Mouse (Mus musculus): ENCODE results near the gene Plcb4. TPM values are rescaled to one million over a fixed set of nuclear protein-coding genes. Genes with fewer than 3 reads are reported as not detected.

Gene Plcb4
- total and polyA plus RNA-seq, 3 experiments, result not detected

- Histone ChIP-seq H3K9ac (ENCODE audit: insufficient read depth, low read depth) (no peak overlapping the region), H3K27ac (ENCODE audit: insufficient read depth, low read depth) (no peak overlapping the region), H3K9me3 (replicated peaks; ENCODE audit: low read length) (peaks cover 56% of the 10 kb centered on the region), H3K27me3 (replicated peaks) (no peaks in the 10 kb centered on the region), H3K4me1 (ENCODE audit: control insufficient read depth in 1 of 2, insufficient read depth in 2 of 2) (no peaks in the 10 kb centered on the region), H3K4me3 (replicated peaks in 1 of 3; ENCODE audit: low read depth in 2 of 3, low read length in 2 of 3, poor library complexity in 1 of 3) (no peak overlapping the region), H3K4me2 (ENCODE audit: insufficient read depth, low read depth, poor library complexity, severe bottlenecking) (no peak overlapping the region), H3K79me2 (replicated peaks; ENCODE audit: control insufficient read depth, extremely low read depth, insufficient read depth, poor library complexity, severe bottlenecking) (no peaks in the 10 kb centered on the region), H3K36me3 (replicated peaks in 1 of 2; ENCODE audit: control insufficient read depth in 1 of 2, insufficient read depth in 1 of 2, low read length in 1 of 2) (no peaks in the 10 kb centered on the region)
- TF ChIP-seq CHD2 (IDR thresholded peaks at IDR 0.05; ENCODE audit: low read length) (no peak), ETS1 (conservative IDR thresholded peaks at IDR 0.05; ENCODE audit: low read depth, low read length) (no peak), JUND (conservative IDR thresholded peaks at IDR 0.05; ENCODE audit: low read depth, low read length) (no peak), GABPA (IDR thresholded peaks at IDR 0.05; ENCODE audit: insufficient replicate concordance, low read depth, low read length) (no peak), JUN (IDR thresholded peaks at IDR 0.05; ENCODE audit: insufficient read depth, low read depth, low read length) (no peak), BHLHE40 (IDR thresholded peaks at IDR 0.05; ENCODE audit: low read depth, low read length) (no peak), SIN3A (IDR thresholded peaks at IDR 0.05; ENCODE audit: low read length) (no peak), POLR2A (IDR thresholded peaks at IDR 0.05; ENCODE audit: low read depth, low read length) (no peak), USF1 (IDR thresholded peaks at IDR 0.05; ENCODE audit: low read depth, low read length) (no peak), ZKSCAN1 (IDR thresholded peaks at IDR 0.05; ENCODE audit: borderline replicate concordance, low read depth, low read length) (no peak)
- dilution Hi-C loops (cut with MboI; ENCODE audit: extremely low pct_ligation_motif_present, extremely low pct_unique_long_range_greater_than_20kb, low sequenced_read_pairs), result no loop called here
- in situ Hi-C loops (cut with MboI; ENCODE audit: low pct_ligation_motif_present, low pct_unique_long_range_greater_than_20kb, low sequenced_read_pairs), result no loop called here
- DNase-seq (ENCODE audit: extremely low read depth), result no peak
Measured at GRCm38 (mm10) chr2:135838651-135839286, 180.0 kb downstream of the Plcb4 start.

GRCm38 (mm10) chr2:135843721-135844120 lies 184.9 kb downstream of the Plcb4 start:
- Histone ChIP-seq H3K4me3 (replicated peaks in 1 of 3; ENCODE audit: low read depth in 2 of 3, low read length in 2 of 3, poor library complexity in 1 of 3) (no peak overlapping the region), H3K27me3 (replicated peaks) (no peaks in the 10 kb centered on the region), H3K9me3 (replicated peaks; ENCODE audit: low read length) (peaks cover 69% of the 10 kb centered on the region), H3K79me2 (replicated peaks; ENCODE audit: control insufficient read depth, extremely low read depth, insufficient read depth, poor library complexity, severe bottlenecking) (no peaks in the 10 kb centered on the region), H3K4me1 (ENCODE audit: control insufficient read depth in 1 of 2, insufficient read depth in 2 of 2) (no peaks in the 10 kb centered on the region), H3K4me2 (ENCODE audit: insufficient read depth, low read depth, poor library complexity, severe bottlenecking) (no peak overlapping the region), H3K36me3 (replicated peaks in 1 of 2; ENCODE audit: control insufficient read depth in 1 of 2, insufficient read depth in 1 of 2, low read length in 1 of 2) (no peaks in the 10 kb centered on the region), H3K27ac (ENCODE audit: insufficient read depth, low read depth) (no peak overlapping the region), H3K9ac (ENCODE audit: insufficient read depth, low read depth) (no peak overlapping the region)
- in situ Hi-C loops (cut with MboI; ENCODE audit: low pct_ligation_motif_present, low pct_unique_long_range_greater_than_20kb, low sequenced_read_pairs), result no loop called here
- TF ChIP-seq HCFC1 (IDR thresholded peaks at IDR 0.05; ENCODE audit: low read depth, low read length) (no peak), MXI1 (IDR thresholded peaks at IDR 0.05; ENCODE audit: low read depth, low read length) (no peak), IRF4 (IDR thresholded peaks at IDR 0.05; ENCODE audit: low read depth, low read length) (no peak), ZNF384 (IDR thresholded peaks at IDR 0.05; ENCODE audit: low read depth, low read length) (no peak), POLR2AphosphoS2 (IDR thresholded peaks at IDR 0.05; ENCODE audit: low read depth, low read length) (no peak), SMC3 (IDR thresholded peaks at IDR 0.05; ENCODE audit: low read depth, low read length) (no peak), USF1 (IDR thresholded peaks at IDR 0.05; ENCODE audit: low read depth, low read length) (no peak), ETS1 (conservative IDR thresholded peaks at IDR 0.05; ENCODE audit: low read depth, low read length) (no peak), KAT2A (IDR thresholded peaks at IDR 0.05; ENCODE audit: insufficient replicate concordance, low read length) (no peak), CHD2 (IDR thresholded peaks at IDR 0.05; ENCODE audit: low read length) (no peak), RCOR1 (conservative IDR thresholded peaks at IDR 0.05; ENCODE audit: low read depth, low read length) (no peak), ZMIZ1 (IDR thresholded peaks at IDR 0.05; ENCODE audit: low read depth, low read length) (no peak), NELFE (IDR thresholded peaks at IDR 0.05; ENCODE audit: low read depth, low read length) (no peak), MEF2A (IDR thresholded peaks at IDR 0.05; ENCODE audit: borderline replicate concordance, low read depth, low read length) (no peak), MAX (IDR thresholded peaks at IDR 0.05; ENCODE audit: low read length) (no peak), TBP (conservative IDR thresholded peaks at IDR 0.05; ENCODE audit: low read depth, low read length) (no peak)
- DNase-seq (ENCODE audit: extremely low read depth), result no peak
- dilution Hi-C loops (cut with MboI; ENCODE audit: extremely low pct_ligation_motif_present, extremely low pct_unique_long_range_greater_than_20kb, low sequenced_read_pairs), result no loop called here

Data from CH12.LX (cell line).